Mouse (Mus musculus) spleen, embryonic (tissue): ENCODE data around the gene Trafd1.
"Not testable (repeated sequence)": the region's sequence is repeated elsewhere in the genome, so short reads cannot be mapped to it uniquely, and the experiment has no call there.

Source experiments
- CTCF ChIA-PET: fragments of 350-600 bp; sonication (Branson Sonifier 250); formaldehyde crosslinking; loops from one replicate; lab custom pipeline; 2022; lab: Charles Lee

Trafd1 gene

GRCm38 (mm10) chr5:121335426-121335825 is 50.0 kb downstream of the Trafd1 start:
- CTCF ChIA-PET, result no interaction called here

GRCm38 (mm10) chr5:121334454-121334853 is 51.0 kb downstream of the Trafd1 start:
- CTCF ChIA-PET, result interaction anchor here (0.5 to 0.6 kb wide), 2 partner anchors 18 to 101 kb away, joined by 3 read pairs; no protein-coding TSS in a partner anchor

GRCm38 (mm10) chr5:121333976-121334375 is 51.5 kb downstream of the Trafd1 start:
- CTCF ChIA-PET, result interaction anchor here (0.5 kb wide), 1 partner anchor 19 kb away, joined by 3 read pairs; no protein-coding TSS in a partner anchor

- CTCF ChIA-PET, result no interaction called here
These were observed 53.7 kb downstream of the Trafd1 start for GRCm38 (mm10) chr5:121331731-121332130.

- CTCF ChIA-PET, result not testable (repeated sequence)
These were observed 55.1 kb downstream of the Trafd1 start for GRCm38 (mm10) chr5:121330154-121330816.

GRCm38 (mm10) chr5:121329333-121330058 is 55.9 kb downstream of the Trafd1 start:
- CTCF ChIA-PET, result no interaction called here

GRCm38 (mm10) chr5:121326079-121326805 is 59.2 kb downstream of the Trafd1 start:
- CTCF ChIA-PET, result no interaction called here
